Mouse (Mus musculus) forebrain, postnatal 0 days (tissue): ENCODE data around the gene Dzip1. TPM values are rescaled to one million over a fixed set of nuclear protein-coding genes. Genes with fewer than 3 reads are reported as not detected.

Experiments
- ATAC-seq: fragments of 200-750 bp; cut with Nextera tagmentation; 2 replicates; pipeline ENCODE4 v1.8.0; 2017; ENCODE audit warnings: mild to moderate bottlenecking, moderate library complexity
- DNase-seq: peaks from one replicate; pipeline ENCODE4 v3.0.0-alpha.2; 2015
- H3K27ac ChIP-seq: fragments of 300-500 bp; sonication (generic); 2 replicates; pipeline ENCODE4 v1.5.1; 2014; ENCODE audit warnings: low read depth, mild to moderate bottlenecking, antibody characterized with exemption, low read length, moderate library complexity, mixed read lengths
- H3K27me3 ChIP-seq: fragments of 300-500 bp; sonication (generic); 2 replicates; pipeline ENCODE4 v1.6.1; 2014; ENCODE audit warnings: mild to moderate bottlenecking, low read length, mixed read lengths; ENCODE audit not compliant: insufficient read depth
- H3K36me3 ChIP-seq: fragments of 300-500 bp; sonication (generic); 2 replicates; pipeline ENCODE4 v1.6.1; 2014; ENCODE audit warnings: mild to moderate bottlenecking, moderate library complexity; ENCODE audit not compliant: insufficient read depth
- H3K4me1 ChIP-seq: fragments of 300-500 bp; sonication (generic); 2 replicates; pipeline ENCODE4 v1.6.1; 2014; ENCODE audit warnings: antibody characterized with exemption; ENCODE audit not compliant: insufficient read depth
- H3K4me2 ChIP-seq: fragments of 300-500 bp; sonication (generic); 2 replicates; pipeline ENCODE4 v1.6.1; 2014; ENCODE audit warnings: low read depth, mild to moderate bottlenecking, moderate library complexity
- H3K4me3 ChIP-seq: fragments of 300-500 bp; sonication (generic); 2 replicates; pipeline ENCODE4 v1.5.1; 2014; ENCODE audit warnings: low read depth, low read length, mixed read lengths
- H3K9ac ChIP-seq: fragments of 300-500 bp; sonication (generic); 2 replicates; pipeline ENCODE4 v1.6.1; 2014; ENCODE audit warnings: mild to moderate bottlenecking
- H3K9me3 ChIP-seq: fragments of 300-500 bp; sonication (generic); 2 replicates; pipeline ENCODE4 v1.6.1; 2016; ENCODE audit warnings: low read length
- CTCF ChIP-seq: sonication (generic); IDR thresholded peaks from 2 replicates; pipeline ENCODE4 v1.5.1; 2016; ENCODE audit warnings: antibody characterized with exemption, control low read depth, low read depth
- WGBS: fragments of 180-500 bp; shearing (Covaris S2); extraction: QIAGEN DNeasy Blood & Tissue Kit; methylation state at CpG from one replicate; pipeline ENCODE4 v1.1.7; 2014; 5-methylcytosine and 5-hydroxymethylcytosine counted together
- polyA plus RNA-seq: library from polyadenylated mRNA; unstranded; fragments of >200 nt; fragmentation: Nextera tagmentation; extraction: Ambion mirVana; gene quantifications from 2 replicates; pipeline ENCODE4 v1.2.1, GENCODE M21; 2015
- total RNA-seq: library from RNA; depleted of rRNA; stranded (reverse); fragments of >200 nt; gene quantifications from 2 replicates; pipeline ENCODE4 v1.2.3, GENCODE M21; 2014

Gene Dzip1
- total and polyA plus RNA-seq, 2 experiments from 2014 or later: 48.2 to 205 TPM

DNA sequence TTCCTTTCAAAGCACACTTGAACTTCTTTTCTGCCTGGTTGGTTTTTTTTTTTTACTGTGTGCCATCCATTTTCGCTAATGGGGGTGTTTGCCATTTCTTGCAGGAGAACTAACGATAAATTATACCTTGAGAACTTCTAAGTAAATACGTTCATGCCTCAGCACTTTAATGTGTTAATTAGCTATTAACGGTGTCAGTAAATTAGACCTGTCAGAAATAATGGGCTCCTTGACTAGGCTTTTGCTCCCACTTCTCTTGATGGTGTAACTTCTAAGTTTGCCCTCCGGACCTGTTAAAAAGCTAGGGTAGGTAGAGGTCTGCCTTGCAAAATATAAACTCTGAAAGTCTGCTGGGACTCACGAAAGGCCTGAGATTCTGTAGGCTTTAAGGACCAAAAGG, 66.9 kb downstream of the Dzip1 start:
- 28% methylated on average over 6 of the region's 6 CpGs for WGBS

DNA sequence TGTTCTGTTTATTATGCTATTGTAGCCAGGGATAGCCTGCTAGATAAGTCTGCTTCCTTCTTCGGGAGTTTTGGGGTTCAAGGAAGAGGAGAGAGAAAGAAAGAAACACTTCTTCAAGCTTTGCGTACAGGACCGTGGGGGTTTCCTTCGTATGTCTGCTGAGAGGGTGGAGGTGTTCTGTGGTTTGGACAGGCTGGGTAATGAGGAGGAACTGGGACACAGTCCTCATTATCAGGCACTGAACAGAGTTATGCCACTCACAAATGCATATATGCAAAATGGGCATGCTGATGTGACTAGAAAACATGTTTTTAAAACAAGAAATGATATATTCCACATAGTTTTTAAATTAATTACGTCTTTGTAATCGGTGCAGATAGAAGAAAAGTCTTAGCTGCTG, 68.7 kb downstream of the Dzip1 start:
- Histone ChIP-seq H3K4me2 (no peak overlapping the region), H3K4me3 (no peak overlapping the region), H3K4me1 (0 out of 2 replicates have a peak, but pooled peaks cover 6% of the 10 kb centered on the region), H3K27me3 (peaks cover 5% of the 10 kb centered on the region; the same call in 1 of the 2 replicates), H3K27ac (no peak overlapping the region), H3K9ac (no peak overlapping the region), H3K9me3 (no peaks in the 10 kb centered on the region), H3K36me3 (no peaks in the 10 kb centered on the region)
- no peak for TF ChIP-seq CTCF
- ATAC-seq (no peak), DNase-seq (no peak)
- 89% methylated on average over 6 of the region's 6 CpGs for WGBS

More for the DNA sequence above, 66.9 kb downstream of the Dzip1 start:
- Histone ChIP-seq H3K4me1 (0 out of 2 replicates have a peak, but pooled peaks cover 6% of the 10 kb centered on the region), H3K4me2 (no peak overlapping the region), H3K9ac (no peak overlapping the region), H3K27ac (no peak overlapping the region), H3K4me3 (no peak overlapping the region), H3K9me3 (no peaks in the 10 kb centered on the region), H3K27me3 (peaks cover 2% of the 10 kb centered on the region; the same call in 1 of the 2 replicates), H3K36me3 (no peaks in the 10 kb centered on the region)
- no peak for ATAC-seq
- no peak for TF ChIP-seq CTCF
- DNase-seq: no peak

DNA sequence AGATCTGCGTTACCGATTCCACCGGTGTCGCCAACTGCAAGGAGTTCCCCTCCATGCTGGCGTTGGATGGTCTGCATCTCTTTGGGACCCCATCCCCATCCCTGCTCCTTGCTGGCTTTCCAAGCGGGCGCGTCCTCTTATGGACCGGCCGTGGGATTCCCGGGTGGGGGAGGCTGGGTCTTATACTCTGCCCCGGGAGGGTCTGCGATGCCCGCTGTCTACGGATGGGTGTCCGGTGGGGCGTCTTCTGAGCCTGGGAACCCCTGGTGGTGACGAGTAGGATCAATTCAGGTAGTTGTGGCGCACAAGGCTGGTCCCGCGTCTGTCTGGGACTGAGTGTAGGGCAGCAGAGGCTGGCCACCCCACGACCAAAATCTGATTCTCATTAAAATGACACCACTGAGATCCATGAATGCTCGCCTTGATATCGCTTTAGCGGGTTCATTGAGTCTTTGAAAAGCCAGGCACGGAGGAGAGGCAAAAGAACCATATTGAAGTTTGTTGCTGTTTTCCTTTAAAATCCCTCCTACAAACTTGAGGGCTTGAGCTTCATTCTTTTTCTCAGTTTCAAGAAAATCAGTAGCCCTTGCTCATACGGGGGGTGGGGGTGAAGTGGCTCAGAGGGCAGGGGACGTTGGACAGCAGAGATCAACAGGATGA, 70.0 kb downstream of the Dzip1 start:
- Histone ChIP-seq H3K27me3 (peaks cover 5% of the 10 kb centered on the region; the same call in 1 of the 2 replicates), H3K9me3 (no peaks in the 10 kb centered on the region), H3K4me1 (0 out of 2 replicates have a peak, but pooled peaks cover 6% of the 10 kb centered on the region), H3K4me2 (peak overlapping the region; percentile 97), H3K36me3 (no peaks in the 10 kb centered on the region), H3K9ac (peak overlapping the region; percentile 43), H3K4me3 (peak overlapping the region; percentile 45), H3K27ac (no peak overlapping the region)
- no peak for DNase-seq
- 4% methylated on average over 28 of the region's 28 CpGs for WGBS
- ATAC-seq: peak; percentile 66
- TF ChIP-seq CTCF: peak; percentile 29; the same call in 1 of the 2 replicates

DNA sequence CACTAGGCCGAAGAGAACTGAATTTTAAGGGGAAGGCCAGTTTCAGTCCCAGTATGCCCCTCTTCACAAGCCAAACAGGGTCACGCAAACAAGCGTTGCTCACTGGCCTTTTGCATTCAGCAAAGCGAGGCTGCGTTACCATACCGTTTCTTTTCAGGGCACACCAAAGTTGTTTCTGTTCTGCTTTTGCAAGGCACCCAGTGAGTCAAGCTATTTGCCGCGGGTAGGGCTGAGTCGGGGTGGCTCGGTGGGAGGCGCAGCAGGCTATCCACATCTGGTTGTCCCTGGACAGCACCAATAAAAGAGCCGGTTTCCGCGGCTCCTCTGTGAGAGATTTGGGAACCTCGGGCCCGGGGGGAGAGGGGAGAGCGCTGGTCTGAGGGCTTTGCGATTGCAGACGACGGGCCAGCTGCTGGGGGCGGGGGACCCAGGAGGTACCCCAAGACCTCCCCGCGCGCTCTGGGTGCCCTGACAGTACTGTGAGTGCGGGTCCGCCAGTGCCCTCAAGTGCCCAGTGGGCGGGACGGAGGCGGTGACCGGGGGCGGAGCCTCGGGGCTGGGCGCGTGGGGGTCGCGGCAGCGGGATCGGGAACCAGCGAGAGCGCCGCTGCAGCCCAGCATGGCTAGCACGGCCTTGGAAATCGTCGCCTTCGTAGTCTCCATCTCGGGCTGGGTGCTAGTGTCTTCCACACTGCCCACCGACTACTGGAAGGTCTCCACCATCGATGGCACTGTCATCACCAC, 70.7 kb downstream of the Dzip1 start:
- Histone ChIP-seq H3K4me3 (peak overlapping the region; percentile 45), H3K36me3 (no peaks in the 10 kb centered on the region), H3K27me3 (peaks cover 5% of the 10 kb centered on the region; the same call in 1 of the 2 replicates), H3K4me1 (0 out of 2 replicates have a peak, but pooled peaks cover 6% of the 10 kb centered on the region), H3K9ac (peak overlapping the region; percentile 43), H3K9me3 (no peaks in the 10 kb centered on the region), H3K27ac (no peak overlapping the region), H3K4me2 (peak overlapping the region; percentile 97)
- ATAC-seq (peak; percentile 69), DNase-seq (peak; percentile 41)
- no peak for TF ChIP-seq CTCF
- 2% methylated on average over 47 of the region's 48 CpGs for WGBS

DNA sequence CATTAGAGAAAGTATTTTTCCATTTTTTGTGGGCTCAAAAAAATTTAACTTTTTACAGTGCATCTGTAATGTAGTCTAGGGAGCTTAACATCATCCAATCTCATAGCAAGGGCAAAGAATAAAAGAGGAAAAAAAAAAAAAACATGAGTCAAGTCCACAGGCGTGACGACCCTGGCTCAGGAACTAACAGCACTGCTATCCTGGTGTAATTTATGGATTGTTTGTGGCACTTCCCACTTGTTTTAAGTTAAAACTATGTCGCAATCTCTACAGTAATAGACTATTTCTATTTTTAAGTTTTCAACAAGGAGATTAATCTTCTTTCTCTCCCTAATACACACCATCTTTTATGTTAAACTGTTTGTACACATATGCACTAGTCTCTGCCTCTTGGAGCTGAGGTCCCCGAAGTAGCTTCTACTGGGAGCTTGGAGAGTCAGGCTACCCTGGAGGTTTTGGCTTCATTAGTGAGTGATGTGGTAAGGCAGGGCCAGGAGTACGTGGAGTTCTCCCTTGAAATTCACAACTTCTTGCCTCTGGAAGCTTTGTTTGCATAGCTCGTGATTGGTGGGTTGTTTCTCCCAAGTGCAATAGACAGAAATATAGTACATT, 73.7 kb downstream of the Dzip1 start:
- Histone ChIP-seq H3K4me1 (0 out of 2 replicates have a peak, but pooled peaks cover 6% of the 10 kb centered on the region), H3K27me3 (peaks cover 5% of the 10 kb centered on the region; the same call in 1 of the 2 replicates), H3K36me3 (no peaks in the 10 kb centered on the region), H3K27ac (no peak overlapping the region), H3K4me2 (no peak overlapping the region), H3K9ac (no peak overlapping the region), H3K4me3 (no peak overlapping the region), H3K9me3 (no peaks in the 10 kb centered on the region)
- no peak for ATAC-seq
- no peak for DNase-seq
- TF ChIP-seq CTCF: no peak
- WGBS: 79% methylated on average over 6 of the region's 6 CpGs

DNA sequence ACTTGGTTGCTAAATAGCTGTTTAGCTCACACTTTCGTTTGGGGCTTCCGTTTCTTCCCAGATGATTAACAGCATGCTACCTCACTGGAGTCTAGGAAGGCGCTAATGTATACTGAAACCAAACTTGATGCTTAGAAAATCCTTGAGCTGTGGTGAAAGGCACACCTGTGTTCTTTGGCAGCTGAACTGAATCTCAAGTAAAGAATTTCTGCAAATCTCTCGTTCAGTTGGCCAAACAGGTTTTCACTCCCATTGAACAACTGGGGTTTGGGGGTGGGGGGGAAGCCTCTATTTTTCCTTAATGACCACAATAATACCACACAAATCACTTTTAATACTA, 74.6 kb downstream of the Dzip1 start:
- Histone ChIP-seq H3K9me3 (no peaks in the 10 kb centered on the region), H3K4me3 (no peak overlapping the region), H3K27me3 (peaks cover 3% of the 10 kb centered on the region; the same call in 1 of the 2 replicates), H3K4me1 (0 out of 2 replicates have a peak, but pooled peaks cover 6% of the 10 kb centered on the region), H3K9ac (no peak overlapping the region), H3K4me2 (no peak overlapping the region), H3K36me3 (no peaks in the 10 kb centered on the region), H3K27ac (no peak overlapping the region)
- DNase-seq: no peak
- ATAC-seq: no peak
- 36% methylated on average over 4 of the region's 4 CpGs for WGBS
- no peak for TF ChIP-seq CTCF
